9 mouse cellular contexts compared by ENCODE assay signal in genomic region chr9:44488855-44489381, GRCm38 (mm10). TPM values are rescaled to one million over a fixed set of nuclear protein-coding genes. Genes with fewer than 3 reads are reported as not detected.
DNase-seq lines count a peak whose midpoint lies in the region; ATAC-seq and TF ChIP-seq lines count a peak whose summit lies in the region.
"Had no signal": no experiment of that assay in that cellular context is flagged by ENCODE, and none has a peak within 500 bp of the region (broad histone marks: within the 10 kb centered on the region; RNA-seq: fewer than 3 reads in every experiment).

No protein-coding gene starts in this region.

- no peak overlapping the region for H3K4me3 ChIP-seq in spleen, adult 2 months (ENCODE audit: extremely low read depth, insufficient read depth, insufficient read length)
- peak overlapping the region; percentile 33 for H3K4me3 ChIP-seq in heart, embryonic 12.5 days
- peak overlapping the region; percentile 98 for H3K4me3 ChIP-seq in kidney, embryonic 15.5 days (replicated peaks)
- peak overlapping the region; percentile 97 for H3K4me3 ChIP-seq in lung, embryonic 16.5 days (ENCODE audit: low read length)
- H3K4me3 ChIP-seq in stomach, embryonic 16.5 days (replicated peaks; ENCODE audit: low read length): peak overlapping the region; percentile 94

- no peak for TF ChIP-seq CTCF in spleen, adult 2 months (IDR thresholded peaks at IDR 0.05; ENCODE audit: extremely low read depth, insufficient read depth, insufficient read length, insufficient replicate concordance)

- H3K27me3 ChIP-seq in spleen, adult 2 months (ENCODE audit: control insufficient read depth, insufficient read depth, low read length): no peaks in the 10 kb centered on the region
- H3K27me3 ChIP-seq in heart, embryonic 12.5 days (replicated peaks): no peaks in the 10 kb centered on the region
- no peaks in the 10 kb centered on the region for H3K27me3 ChIP-seq in kidney, embryonic 15.5 days
- H3K27me3 ChIP-seq in lung, embryonic 16.5 days (ENCODE audit: control insufficient read depth, insufficient read depth, low read depth, low read length): no peaks in the 10 kb centered on the region
- H3K27me3 ChIP-seq in stomach, embryonic 16.5 days (ENCODE audit: control insufficient read depth, insufficient read depth, low read length): no peaks in the 10 kb centered on the region

- no peak for TF ChIP-seq POLR2A in spleen, adult 2 months (IDR thresholded peaks at IDR 0.05; ENCODE audit: low read depth, low read length)

- peak overlapping the region; percentile 98 for H3K9ac ChIP-seq in heart, embryonic 12.5 days
- peak overlapping the region; percentile 39 for H3K9ac ChIP-seq in kidney, embryonic 15.5 days
- H3K9ac ChIP-seq in lung, embryonic 16.5 days (ENCODE audit: low read length): peak overlapping the region; percentile 98
- peak overlapping the region; percentile 98 for H3K9ac ChIP-seq in stomach, embryonic 16.5 days (ENCODE audit: low read length)

- 37% methylated on average over 5 of the region's 5 CpGs for WGBS in spleen, adult 2 months
- WGBS in heart, embryonic 12.5 days: 7% methylated on average over 5 of the region's 5 CpGs
- WGBS in kidney, embryonic 15.5 days: 1% methylated on average over 5 of the region's 5 CpGs
- WGBS in lung, embryonic 16.5 days: 6% methylated on average over 5 of the region's 5 CpGs
- 2% methylated on average over 5 of the region's 5 CpGs for WGBS in stomach, embryonic 16.5 days

- H3K27ac ChIP-seq in spleen, adult 2 months (ENCODE audit: insufficient read depth, low read length): peak overlapping the region; percentile 53; the same call in 1 of the 2 replicates
- H3K27ac ChIP-seq in heart, embryonic 12.5 days (ENCODE audit: poor library complexity, severe bottlenecking): peak overlapping the region; percentile 95
- peak overlapping the region; percentile 91 for H3K27ac ChIP-seq in kidney, embryonic 15.5 days
- H3K27ac ChIP-seq in lung, embryonic 16.5 days (ENCODE audit: low read length): peak overlapping the region; percentile 98
- peak overlapping the region; percentile 97 for H3K27ac ChIP-seq in stomach, embryonic 16.5 days (ENCODE audit: low read length)
- H3K27ac ChIP-seq: macrophage had no signal

- no peaks in the 10 kb centered on the region for H3K36me3 ChIP-seq in spleen, adult 2 months (ENCODE audit: control insufficient read depth, insufficient read depth, low read length)
- no peaks in the 10 kb centered on the region for H3K36me3 ChIP-seq in heart, embryonic 12.5 days
- H3K36me3 ChIP-seq in kidney, embryonic 15.5 days: no peaks in the 10 kb centered on the region
- no peaks in the 10 kb centered on the region for H3K36me3 ChIP-seq in lung, embryonic 16.5 days (ENCODE audit: control insufficient read depth, insufficient read depth, low read length)
- H3K36me3 ChIP-seq in stomach, embryonic 16.5 days (ENCODE audit: control insufficient read depth, insufficient read depth, low read length): no peaks in the 10 kb centered on the region

- peak; percentile 25; the same call in 1 of the 2 replicates for ATAC-seq in heart, embryonic 12.5 days (ENCODE audit: insufficient number of reproducible peaks, low FRiP score)
- peak; percentile 34 for ATAC-seq in kidney, embryonic 15.5 days (replicated peaks; ENCODE audit: low FRiP score)
- ATAC-seq in lung, embryonic 16.5 days (ENCODE audit: low read depth): peak; percentile 71
- peak; percentile 57 for ATAC-seq in stomach, embryonic 16.5 days (ENCODE audit: insufficient read depth, low FRiP score)

- H3K4me1 ChIP-seq in spleen, adult 2 months (ENCODE audit: control insufficient read depth, insufficient read depth, insufficient read length): peaks cover 40% of the 10 kb centered on the region
- H3K4me1 ChIP-seq in heart, embryonic 12.5 days (replicated peaks): peaks cover 99% of the 10 kb centered on the region
- H3K4me1 ChIP-seq in kidney, embryonic 15.5 days: peaks cover 100% of the 10 kb centered on the region
- H3K4me1 ChIP-seq in lung, embryonic 16.5 days (replicated peaks; ENCODE audit: control insufficient read depth, insufficient read depth, low read length): peaks cover 88% of the 10 kb centered on the region
- peaks cover 91% of the 10 kb centered on the region for H3K4me1 ChIP-seq in stomach, embryonic 16.5 days (ENCODE audit: control insufficient read depth, insufficient read depth, low read length)

- peak overlapping the region; percentile 94 for H3K4me2 ChIP-seq in heart, embryonic 12.5 days
- peak overlapping the region; percentile 87 for H3K4me2 ChIP-seq in kidney, embryonic 15.5 days
- H3K4me2 ChIP-seq in lung, embryonic 16.5 days (ENCODE audit: low read depth, low read length): peak overlapping the region; percentile 80
- H3K4me2 ChIP-seq in stomach, embryonic 16.5 days (ENCODE audit: low read depth, low read length): peak overlapping the region; percentile 87

- H3K9me3 ChIP-seq in heart, embryonic 12.5 days (replicated peaks): no peaks in the 10 kb centered on the region
- H3K9me3 ChIP-seq in kidney, embryonic 15.5 days (replicated peaks): no peaks in the 10 kb centered on the region
- no peaks in the 10 kb centered on the region for H3K9me3 ChIP-seq in lung, embryonic 16.5 days (ENCODE audit: control insufficient read depth, low read length)
- no peaks in the 10 kb centered on the region for H3K9me3 ChIP-seq in stomach, embryonic 16.5 days (replicated peaks; ENCODE audit: control insufficient read depth, low read length)

- DNase-seq in spleen, adult 2 months (ENCODE audit: low read depth in 1 of 2, low spot score in 2 of 2): peak in 1 of 2 experiments; percentile 18
- DNase-seq in spleen, adult 12 weeks (ENCODE audit: low spot score): no peak
- peak; percentile 40 for DNase-seq in embryo, embryonic 9.5 days (ENCODE audit: extremely low spot score)
- no peak for DNase-seq in thymus, postnatal 14 days

RNA-seq across cellular contexts. Expression of gene Bcl9l, which starts 6.3 kb away (rescaled TPM):
- polyA plus RNA-seq in spleen, adult 2 months (2012; rRNA removed): 42.2 and 50.3 TPM in 2 replicates
- 11.3 and 12.3 TPM in 2 replicates for polyA plus RNA-seq in heart, embryonic 12.5 days (2016; fragmentation: Nextera tagmentation; extraction: Ambion mirVana)
- 11.3 and 11.7 TPM in 2 replicates for polyA plus RNA-seq in kidney, embryonic 15.5 days (2015; fragmentation: Nextera tagmentation; extraction: Ambion mirVana)
- polyA plus RNA-seq in lung, embryonic 16.5 days (2015; fragmentation: Nextera tagmentation; extraction: Ambion mirVana): 14.1 and 16.1 TPM in 2 replicates
- polyA plus RNA-seq in stomach, embryonic 16.5 days (2015; fragmentation: Nextera tagmentation; extraction: Ambion mirVana): 9.0 and 10.6 TPM in 2 replicates

RNA-seq across cellular contexts. Expression of gene Upk2, which starts 34.1 kb away (rescaled TPM):
- not detected in 2 replicates for polyA plus RNA-seq in spleen, adult 2 months (2012; rRNA removed)
- polyA plus RNA-seq in heart, embryonic 12.5 days (2016; fragmentation: Nextera tagmentation; extraction: Ambion mirVana): 0.42 TPM in 1 of 2 replicates, not detected in the other
- 0.60 and 2.5 TPM in 2 replicates for polyA plus RNA-seq in kidney, embryonic 15.5 days (2015; fragmentation: Nextera tagmentation; extraction: Ambion mirVana)
- 1.8 and 2.0 TPM in 2 replicates for polyA plus RNA-seq in lung, embryonic 16.5 days (2015; fragmentation: Nextera tagmentation; extraction: Ambion mirVana)
- polyA plus RNA-seq in stomach, embryonic 16.5 days (2015; fragmentation: Nextera tagmentation; extraction: Ambion mirVana): 31.1 and 39.0 TPM in 2 replicates
- polyA plus RNA-seq: macrophage had no signal

RNA-seq across cellular contexts. Expression of gene Foxr1, which starts 48.0 kb away (rescaled TPM):
- 0.09 and 0.15 TPM in 2 replicates for polyA plus RNA-seq in spleen, adult 2 months (2012; rRNA removed)
- polyA plus RNA-seq in heart, embryonic 12.5 days (2016; fragmentation: Nextera tagmentation; extraction: Ambion mirVana): not detected in 2 replicates
- polyA plus RNA-seq in kidney, embryonic 15.5 days (2015; fragmentation: Nextera tagmentation; extraction: Ambion mirVana): not detected in 2 replicates
- polyA plus RNA-seq in lung, embryonic 16.5 days (2015; fragmentation: Nextera tagmentation; extraction: Ambion mirVana): not detected in 2 replicates
- not detected in 2 replicates for polyA plus RNA-seq in stomach, embryonic 16.5 days (2015; fragmentation: Nextera tagmentation; extraction: Ambion mirVana)
- polyA plus RNA-seq: macrophage had no signal

Comparison
In these comparisons a context has a peak if more than half of its experiments do, and no peak if none do; other contexts are left out.
1. H3K9ac ChIP-seq: peak in every context shown above with its lines; median percentile 98 in heart, embryonic 12.5 days; 98 in lung, embryonic 16.5 days; 98 in stomach, embryonic 16.5 days; 39 in kidney, embryonic 15.5 days.